Mouse (Mus musculus): Measurements from ENCODE around the gene Parva.

The Parva gene

GRCm38 (mm10) chr7:112620322-112621179 lies 193.2 kb downstream of the Parva start:
- peak; percentile 52; the same call in 1 of the 2 replicates for TF ChIP-seq GATA4 (IDR thresholded peaks at IDR 0.05; ENCODE audit: insufficient replicate concordance, low read length)

DNA sequence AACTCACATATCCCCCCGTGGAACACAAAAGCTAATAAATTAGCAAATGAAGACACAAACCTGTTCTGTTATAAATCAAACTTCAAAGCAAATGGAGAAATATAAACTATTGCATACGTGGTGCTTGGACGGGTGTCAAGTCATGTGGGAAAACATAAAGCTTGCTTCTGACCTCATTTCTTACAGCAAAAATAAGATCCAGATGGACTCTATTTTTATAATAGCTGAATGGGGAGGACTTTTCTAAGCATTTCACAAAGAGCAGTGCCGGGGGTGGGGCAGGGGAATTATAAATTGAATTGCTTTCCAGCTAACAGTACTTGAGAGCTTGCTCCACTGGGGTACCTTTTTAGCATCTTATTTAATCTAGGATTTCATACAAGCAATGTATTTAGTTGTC lies 200.2 kb downstream of the Parva start:
- no peak for TF ChIP-seq GATA4 (IDR thresholded peaks at IDR 0.05; ENCODE audit: insufficient replicate concordance, low read length)

- TF ChIP-seq GATA4 (IDR thresholded peaks at IDR 0.05; ENCODE audit: insufficient replicate concordance, low read length): no peak
These were observed 207.4 kb downstream of the Parva start for GRCm38 (mm10) chr7:112634505-112635213.

- no peak for TF ChIP-seq GATA4 (IDR thresholded peaks at IDR 0.05; ENCODE audit: insufficient replicate concordance, low read length)
These were observed 208.6 kb downstream of the Parva start for GRCm38 (mm10) chr7:112635936-112636335.

All from liver, adult (tissue).